Mouse (Mus musculus): ENCODE results near the gene Esyt1. TPM values are rescaled to one million over a fixed set of nuclear protein-coding genes. Genes with fewer than 3 reads are reported as not detected.

Esyt1 gene
- polyA plus RNA-seq, 1 experiment from 2014 or later = 13.6 TPM

DNA sequence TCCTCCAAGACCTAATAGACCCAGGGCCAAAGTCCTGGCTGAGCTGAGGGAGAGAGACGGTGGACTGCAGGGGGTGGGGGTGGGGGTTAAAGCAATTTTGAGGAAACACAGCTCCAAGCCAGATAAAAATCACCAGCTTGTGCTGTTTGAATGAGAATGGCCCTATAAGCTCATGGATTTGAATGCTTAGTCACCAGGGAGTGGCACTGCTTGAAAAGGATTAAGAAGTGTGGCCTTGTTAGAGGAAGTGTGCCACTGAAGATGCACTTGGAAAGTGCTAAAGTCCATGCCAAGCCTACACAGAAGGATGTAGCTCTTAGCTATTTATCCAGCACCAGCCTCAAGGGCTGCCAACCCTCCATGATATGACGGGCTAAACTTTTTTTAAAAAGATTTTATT, 9.5 kb upstream of the Esyt1 start:
- no peaks in the 10 kb centered on the region for H3K9me3 ChIP-seq
- H3K36me3 ChIP-seq (replicated peaks) = no peaks in the 10 kb centered on the region
- 83% methylated on average over 2 of the region's 2 CpGs for WGBS
- H3K27ac ChIP-seq (replicated peaks) = no peak overlapping the region
- H3K27me3 ChIP-seq (replicated peaks; ENCODE audit: low read depth, poor library complexity, severe bottlenecking) = 0 out of 2 replicates have a peak, but pooled peaks cover 5% of the 10 kb centered on the region
- peaks cover 13% of the 10 kb centered on the region for H3K4me1 ChIP-seq
- H3K4me3 ChIP-seq = no peak overlapping the region
- DNase-seq (ENCODE audit: low spot score) = no peak

DNA sequence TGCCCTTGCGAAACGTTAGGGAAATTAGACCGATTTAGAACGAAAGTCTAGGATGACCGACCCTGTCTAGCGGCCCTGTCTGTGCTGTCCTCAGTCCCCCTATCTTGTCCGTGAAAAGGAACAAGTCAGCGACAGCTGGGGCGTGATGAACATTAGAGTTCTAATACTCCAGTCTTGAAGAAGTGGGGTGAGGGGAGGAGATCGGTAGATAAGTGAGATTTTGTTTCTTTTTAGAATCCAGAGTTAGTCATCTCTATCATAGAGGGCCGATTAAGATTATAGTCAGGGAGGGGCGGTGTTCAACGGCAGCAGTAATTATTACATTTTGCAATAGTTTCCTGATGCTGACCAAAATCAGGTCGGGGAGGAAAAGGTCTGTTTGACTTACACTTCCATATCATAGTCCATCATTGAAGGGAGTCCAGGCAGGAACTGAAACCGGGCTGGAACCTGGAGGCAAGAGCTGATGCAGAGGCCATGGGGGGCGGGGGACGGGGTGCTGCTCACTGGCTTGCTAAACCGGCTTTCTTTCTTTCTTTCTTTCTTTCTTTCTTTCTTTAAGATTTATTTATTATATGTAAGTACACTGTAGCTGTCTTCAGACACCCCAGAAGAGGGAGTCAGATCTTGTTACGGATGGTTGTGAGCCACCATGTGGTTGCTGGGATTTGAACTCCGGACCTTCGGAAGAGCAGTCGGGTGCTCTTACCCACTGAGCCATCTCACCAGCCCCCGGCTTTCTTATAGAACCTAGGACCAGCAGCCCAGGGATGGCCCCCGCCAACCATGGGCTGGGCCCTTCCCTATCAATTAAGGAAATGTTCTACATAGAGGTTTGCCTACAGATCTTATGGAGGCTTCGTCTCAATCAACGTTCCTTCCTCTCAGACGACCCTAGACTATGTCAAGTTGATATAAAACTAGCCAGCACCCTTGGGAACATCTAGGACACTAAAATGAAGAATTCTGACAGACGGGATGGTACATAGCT, 990 bp upstream of the Esyt1 start:
- whole genome bisulfite sequencing = 29% methylated on average over 28 of the region's 28 CpGs
- Histone ChIP-seq H3K4me3 (peak overlapping the region; percentile 88), H3K27me3 (replicated peaks; ENCODE audit: low read depth, poor library complexity, severe bottlenecking) (peaks cover 77% of the 10 kb centered on the region), H3K27ac (replicated peaks) (no peak overlapping the region; the same call in 1 of the 2 replicates), H3K36me3 (replicated peaks) (peaks cover 4% of the 10 kb centered on the region; the same call in 1 of the 2 replicates), H3K4me1 (peaks cover 29% of the 10 kb centered on the region), H3K9me3 (no peaks in the 10 kb centered on the region)
- no peak for DNase-seq (ENCODE audit: low spot score)

DNA sequence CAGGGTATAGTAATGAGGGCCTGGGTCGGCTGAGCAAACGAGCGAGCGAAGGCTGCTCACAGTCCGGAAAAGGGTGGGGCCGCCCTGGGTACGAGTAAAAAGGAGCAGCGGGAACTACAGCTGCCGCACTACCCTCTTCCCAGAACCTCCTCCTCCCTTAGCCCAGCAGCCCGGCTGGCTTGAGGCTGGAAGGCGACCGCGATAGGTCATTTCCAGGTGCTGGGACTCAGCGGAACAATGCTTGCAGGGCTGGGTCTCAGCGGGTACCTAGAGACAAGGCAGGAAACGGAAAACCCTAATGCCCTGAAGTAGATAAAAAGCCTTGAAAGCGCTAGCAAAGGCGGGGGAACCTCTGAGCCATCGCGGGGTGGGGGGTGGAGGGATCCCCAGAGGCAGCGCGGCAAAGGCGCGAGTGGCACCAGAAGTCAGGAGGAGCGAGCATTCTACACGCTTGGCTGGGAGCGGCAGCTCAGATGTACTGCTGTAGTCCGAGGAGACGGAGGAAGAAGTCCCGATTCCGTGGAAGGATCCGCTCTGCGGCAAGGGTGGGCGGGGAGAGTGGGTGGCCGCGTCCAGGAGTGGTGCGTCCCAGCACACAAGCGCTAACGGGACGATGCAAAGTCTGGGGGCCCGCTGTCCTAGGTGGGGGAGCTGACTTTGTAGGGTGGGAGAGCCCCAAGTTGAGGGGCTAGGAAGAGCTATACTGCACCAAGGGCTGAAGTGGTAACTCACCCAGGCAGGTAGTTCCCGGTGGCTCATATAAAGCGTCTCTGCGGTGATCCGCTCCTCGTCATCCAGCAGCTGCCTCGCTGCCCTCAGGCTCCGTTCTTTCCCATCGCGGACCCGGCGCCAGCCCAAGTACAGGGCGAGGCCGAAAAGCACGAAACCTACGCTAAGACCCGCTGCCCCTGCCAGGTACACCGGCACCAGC, 674 bp downstream of the Esyt1 start:
- WGBS = under 1% methylated on average over 58 of the region's 58 CpGs
- no peaks in the 10 kb centered on the region for H3K9me3 ChIP-seq
- peak overlapping the region; percentile 81 for H3K27ac ChIP-seq (replicated peaks)
- peak overlapping the region; percentile 88 for H3K4me3 ChIP-seq
- DNase-seq (ENCODE audit: low spot score) = peak; percentile 70
- H3K36me3 ChIP-seq (replicated peaks) = peaks cover 17% of the 10 kb centered on the region; the same call in 1 of the 2 replicates
- peaks cover 29% of the 10 kb centered on the region for H3K4me1 ChIP-seq
- H3K27me3 ChIP-seq (replicated peaks; ENCODE audit: low read depth, poor library complexity, severe bottlenecking) = peaks cover 93% of the 10 kb centered on the region

DNA sequence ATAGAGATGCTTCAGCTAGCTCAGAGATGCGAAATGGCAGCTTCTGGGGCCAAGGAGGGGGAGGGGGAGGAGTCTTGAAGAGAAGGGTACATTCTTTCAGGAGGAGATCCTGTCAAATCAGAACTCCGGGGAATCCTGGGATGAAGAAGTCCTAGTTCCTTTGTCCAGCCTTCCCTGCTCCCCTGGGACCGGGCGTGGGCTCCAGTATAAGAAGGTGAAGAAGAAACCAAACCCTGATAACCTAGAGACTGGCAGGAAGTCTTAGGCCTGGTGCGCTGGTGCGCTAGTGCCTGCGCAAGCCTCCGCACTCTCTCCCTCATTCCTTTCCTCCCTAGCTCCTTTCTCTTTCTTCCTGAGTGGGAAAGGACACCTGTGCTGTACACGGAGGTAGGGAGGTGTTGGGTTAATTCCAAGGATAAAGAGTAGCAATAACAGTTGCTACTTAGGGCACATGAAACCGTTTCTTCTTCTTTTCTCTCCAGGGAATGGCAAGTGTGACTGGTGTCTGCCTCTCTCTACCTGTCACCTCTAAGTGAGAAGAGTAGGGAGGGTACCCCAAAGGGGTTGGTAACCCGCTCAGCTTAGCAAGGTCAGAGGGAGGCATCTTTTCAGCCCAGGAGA, 1.4 kb downstream of the Esyt1 start:
- no peaks in the 10 kb centered on the region for H3K9me3 ChIP-seq
- H3K27me3 ChIP-seq (replicated peaks; ENCODE audit: low read depth, poor library complexity, severe bottlenecking) = peaks cover 93% of the 10 kb centered on the region
- no peak for DNase-seq (ENCODE audit: low spot score)
- peak overlapping the region; percentile 81 for H3K27ac ChIP-seq (replicated peaks)
- H3K4me1 ChIP-seq = peaks cover 32% of the 10 kb centered on the region
- peaks cover 23% of the 10 kb centered on the region; the same call in 1 of the 2 replicates for H3K36me3 ChIP-seq (replicated peaks)
- WGBS = 5% methylated on average over 11 of the region's 11 CpGs
- peak overlapping the region; percentile 88 for H3K4me3 ChIP-seq

DNA sequence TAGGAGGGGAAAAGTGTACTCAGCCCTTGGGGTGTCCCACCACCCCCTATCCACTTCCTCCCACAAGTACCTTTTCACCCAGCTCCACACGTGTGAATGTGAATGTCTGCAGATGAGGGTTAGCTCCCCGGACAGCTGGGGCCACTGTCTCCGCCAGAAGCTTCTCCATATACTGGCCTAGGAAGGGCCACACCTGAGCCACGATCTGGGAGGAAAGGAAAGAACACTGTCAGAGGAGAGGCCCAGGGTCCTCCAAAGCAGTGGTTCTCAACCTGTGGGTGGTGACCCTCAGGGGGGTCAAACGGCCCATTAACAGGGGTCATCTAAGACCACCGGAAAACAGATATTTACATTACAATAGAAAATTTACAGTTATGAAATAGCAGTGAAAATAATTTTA, 3.3 kb downstream of the Esyt1 start:
- Histone ChIP-seq H3K36me3 (replicated peaks) (peaks cover 30% of the 10 kb centered on the region; the same call in 1 of the 2 replicates), H3K27me3 (replicated peaks; ENCODE audit: low read depth, poor library complexity, severe bottlenecking) (peaks cover 95% of the 10 kb centered on the region), H3K4me1 (peaks cover 36% of the 10 kb centered on the region), H3K4me3 (no peak overlapping the region), H3K27ac (replicated peaks) (no peak overlapping the region), H3K9me3 (no peaks in the 10 kb centered on the region)
- DNase-seq (ENCODE audit: low spot score) = no peak
- WGBS = 77% methylated on average over 6 of the region's 6 CpGs

DNA sequence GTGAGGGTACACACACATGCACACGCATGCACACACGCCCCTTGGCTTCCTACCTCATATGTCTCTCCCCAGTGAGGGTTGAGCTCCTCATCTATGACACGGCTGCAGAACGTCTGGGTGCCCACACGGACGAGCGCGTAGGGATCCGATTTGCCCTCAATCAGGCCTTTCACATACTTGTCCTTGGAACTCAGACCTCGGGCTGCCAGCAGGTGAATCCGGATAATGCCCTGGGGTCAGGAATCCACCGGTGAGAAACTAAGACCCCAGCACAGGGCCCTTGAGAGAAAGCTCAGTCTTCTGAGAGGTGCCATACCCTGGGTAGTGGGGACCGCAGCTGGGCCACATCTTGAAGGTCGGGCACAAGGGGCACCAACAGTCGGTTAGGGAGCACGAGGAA, 5.1 kb downstream of the Esyt1 start:
- H3K27me3 ChIP-seq (replicated peaks; ENCODE audit: low read depth, poor library complexity, severe bottlenecking) = peaks cover 100% of the 10 kb centered on the region
- 85% methylated on average over 16 of the region's 16 CpGs for WGBS
- H3K4me3 ChIP-seq = no peak overlapping the region
- H3K9me3 ChIP-seq = no peaks in the 10 kb centered on the region
- peaks cover 35% of the 10 kb centered on the region; the same call in 1 of the 2 replicates for H3K36me3 ChIP-seq (replicated peaks)
- no peak for DNase-seq (ENCODE audit: low spot score)
- peaks cover 42% of the 10 kb centered on the region for H3K4me1 ChIP-seq
- no peak overlapping the region for H3K27ac ChIP-seq (replicated peaks)

DNA sequence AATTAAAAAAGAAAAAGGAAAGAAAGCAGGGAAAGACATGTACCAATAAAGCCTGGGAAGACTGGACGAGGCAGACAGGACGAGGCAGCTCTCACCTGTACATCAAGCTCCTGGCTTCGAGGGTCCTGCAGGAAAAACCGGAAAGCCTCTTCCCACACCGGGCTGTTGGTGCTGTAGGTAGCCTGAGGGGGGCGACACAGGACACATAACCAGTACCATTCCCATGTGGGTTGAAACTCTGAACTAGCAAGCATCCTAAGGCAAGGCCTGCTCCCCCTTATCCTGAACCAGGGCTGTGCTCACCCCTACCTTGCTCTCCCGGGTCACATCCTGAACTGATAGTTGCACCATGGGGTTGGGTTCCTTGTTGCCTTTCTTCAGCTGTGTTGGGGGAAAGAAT, 6.8 kb downstream of the Esyt1 start:
- WGBS = 65% methylated on average over 7 of the region's 7 CpGs
- peaks cover 93% of the 10 kb centered on the region for H3K27me3 ChIP-seq (replicated peaks; ENCODE audit: low read depth, poor library complexity, severe bottlenecking)

DNA sequence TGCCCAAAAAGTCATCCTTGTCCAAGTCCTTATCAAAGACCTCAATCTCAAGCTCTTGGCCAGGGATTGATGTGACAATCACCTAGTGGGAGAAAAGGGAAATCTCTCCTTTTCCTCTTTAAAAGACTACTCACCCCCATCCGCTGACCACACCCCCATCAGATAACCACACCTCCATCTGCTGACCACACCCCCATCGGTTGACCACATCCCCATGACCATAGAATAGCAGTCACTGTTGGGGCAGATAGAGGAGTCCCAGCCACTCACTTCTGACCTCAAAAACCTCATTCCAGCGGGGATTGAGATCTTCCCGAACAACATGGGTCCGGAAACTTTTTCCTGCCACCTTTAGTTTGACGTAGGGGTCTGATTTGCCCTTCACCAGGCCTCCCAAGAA, 9.0 kb downstream of the Esyt1 start:
- peaks cover 44% of the 10 kb centered on the region; the same call in 1 of the 2 replicates for H3K36me3 ChIP-seq (replicated peaks)
- peak overlapping the region; percentile 45; the same call in 1 of the 2 replicates for H3K4me3 ChIP-seq
- no peak overlapping the region for H3K27ac ChIP-seq (replicated peaks)
- 18% methylated on average over 6 of the region's 6 CpGs for WGBS
- no peak for DNase-seq (ENCODE audit: low spot score)
- H3K4me1 ChIP-seq = peaks cover 25% of the 10 kb centered on the region
- peaks cover 82% of the 10 kb centered on the region for H3K27me3 ChIP-seq (replicated peaks; ENCODE audit: low read depth, poor library complexity, severe bottlenecking)
- H3K9me3 ChIP-seq = no peaks in the 10 kb centered on the region

More for the DNA sequence above, 6.8 kb downstream of the Esyt1 start:
- Histone ChIP-seq H3K9me3 (no peaks in the 10 kb centered on the region), H3K36me3 (replicated peaks) (peaks cover 43% of the 10 kb centered on the region; the same call in 1 of the 2 replicates), H3K4me3 (no peak overlapping the region), H3K27ac (replicated peaks) (no peak overlapping the region), H3K4me1 (peaks cover 25% of the 10 kb centered on the region)
- DNase-seq (ENCODE audit: low spot score) = no peak

DNA sequence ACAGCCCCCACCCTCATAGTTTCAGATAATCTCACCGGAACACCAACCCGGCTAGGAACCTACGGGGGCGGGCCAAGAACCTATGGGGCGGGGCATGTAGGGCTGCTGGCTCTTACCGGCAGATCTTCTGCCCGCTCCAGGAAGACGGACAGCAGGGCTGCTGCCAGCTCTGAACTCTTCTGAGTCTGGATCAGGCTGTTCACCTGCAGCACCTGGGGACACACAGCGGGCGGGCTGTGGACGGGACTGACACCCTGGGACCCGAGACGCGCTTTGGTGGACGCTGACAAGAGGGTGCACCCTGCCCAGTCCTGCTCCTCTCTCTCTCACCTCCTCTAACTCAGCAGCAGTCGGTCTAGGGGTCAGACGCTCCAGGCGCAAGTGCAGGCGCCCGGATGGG, 9.6 kb downstream of the Esyt1 start:
- DNase-seq (ENCODE audit: low spot score) = peak; percentile 25
- H3K4me3 ChIP-seq = peak overlapping the region; percentile 45
- H3K9me3 ChIP-seq = no peaks in the 10 kb centered on the region
- no peak overlapping the region for H3K27ac ChIP-seq (replicated peaks)
- peaks cover 43% of the 10 kb centered on the region; the same call in 1 of the 2 replicates for H3K36me3 ChIP-seq (replicated peaks)
- 8% methylated on average over 20 of the region's 20 CpGs for WGBS
- H3K4me1 ChIP-seq = peaks cover 25% of the 10 kb centered on the region
- H3K27me3 ChIP-seq (replicated peaks; ENCODE audit: low read depth, poor library complexity, severe bottlenecking) = peaks cover 75% of the 10 kb centered on the region

DNA sequence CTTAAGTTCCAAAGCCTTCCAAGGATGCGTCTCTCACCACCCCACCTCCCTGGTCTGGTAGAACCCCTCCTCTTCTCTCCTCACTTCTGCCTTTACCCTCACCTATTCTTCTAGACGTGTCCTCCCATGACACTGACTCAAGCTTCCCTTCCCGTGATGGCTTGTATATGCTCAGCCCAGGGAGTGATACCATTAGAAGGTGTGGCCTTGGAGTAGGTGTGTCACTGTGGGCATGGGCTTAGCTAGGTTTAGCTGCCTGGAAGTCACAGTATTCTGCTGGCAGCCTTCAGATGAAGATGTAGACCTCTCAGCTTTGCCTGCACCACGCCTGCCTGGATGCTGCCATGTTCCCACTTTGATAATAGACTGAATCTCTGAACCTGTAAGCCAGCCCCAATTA, 10.6 kb downstream of the Esyt1 start:
- 81% methylated on average over 4 of the region's 4 CpGs for WGBS
- Histone ChIP-seq H3K27ac (replicated peaks) (no peak overlapping the region), H3K4me3 (no peak overlapping the region; the same call in 1 of the 2 replicates), H3K36me3 (replicated peaks) (peaks cover 35% of the 10 kb centered on the region; the same call in 1 of the 2 replicates), H3K9me3 (no peaks in the 10 kb centered on the region), H3K4me1 (peaks cover 25% of the 10 kb centered on the region), H3K27me3 (replicated peaks; ENCODE audit: low read depth, poor library complexity, severe bottlenecking) (peaks cover 65% of the 10 kb centered on the region)
- DNase-seq (ENCODE audit: low spot score) = no peak

DNA sequence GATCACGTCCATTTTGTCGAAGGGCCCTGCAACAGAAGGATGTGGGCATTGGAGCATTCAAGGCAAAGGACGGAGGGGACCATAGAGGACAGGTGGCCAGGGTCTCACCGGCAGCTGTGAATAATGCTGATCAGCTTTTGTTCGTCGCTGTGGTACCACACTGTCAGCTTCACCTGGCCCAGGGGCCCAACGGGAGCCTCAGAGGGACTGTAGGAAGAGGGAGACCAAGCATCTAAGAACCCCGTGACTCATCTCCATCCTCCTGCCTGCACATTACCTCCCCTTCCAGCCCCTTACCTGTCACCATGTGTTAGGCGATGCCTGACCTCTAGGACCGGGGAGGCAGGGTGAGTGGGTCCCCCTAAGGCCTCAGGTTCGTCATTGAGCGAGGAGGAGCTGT, 13.9 kb downstream of the Esyt1 start:
- peaks cover 22% of the 10 kb centered on the region; the same call in 1 of the 2 replicates for H3K36me3 ChIP-seq (replicated peaks)
- H3K27me3 ChIP-seq (replicated peaks; ENCODE audit: low read depth, poor library complexity, severe bottlenecking) = peaks cover 32% of the 10 kb centered on the region
- peaks cover 12% of the 10 kb centered on the region for H3K4me1 ChIP-seq
- no peak overlapping the region for H3K27ac ChIP-seq (replicated peaks)
- no peaks in the 10 kb centered on the region for H3K9me3 ChIP-seq
- no peak for DNase-seq (ENCODE audit: low spot score)
- WGBS = 85% methylated on average over 12 of the region's 12 CpGs
- no peak overlapping the region for H3K4me3 ChIP-seq

DNA sequence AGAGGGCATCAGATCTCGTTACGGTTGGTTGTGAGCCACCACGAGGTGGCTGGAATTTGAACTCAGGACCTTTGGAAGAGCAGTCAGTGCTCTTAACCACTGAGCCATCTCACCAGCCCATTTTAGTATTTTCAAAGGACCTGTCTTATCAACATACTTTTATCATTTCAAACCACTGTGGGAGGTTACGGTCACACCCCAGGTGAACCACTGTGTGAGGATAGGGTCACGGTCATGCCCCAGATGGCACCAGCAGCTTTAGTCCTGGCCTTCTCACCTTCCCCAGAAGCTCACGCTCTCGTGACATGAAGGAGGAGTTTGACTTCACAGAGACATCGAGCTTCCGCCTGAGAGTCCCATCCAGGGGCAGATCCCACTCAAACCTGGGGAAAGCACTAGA, 14.5 kb downstream of the Esyt1 start:
- Histone ChIP-seq H3K27me3 (replicated peaks; ENCODE audit: low read depth, poor library complexity, severe bottlenecking) (peaks cover 27% of the 10 kb centered on the region), H3K9me3 (no peaks in the 10 kb centered on the region), H3K27ac (replicated peaks) (no peak overlapping the region), H3K4me3 (no peak overlapping the region), H3K4me1 (peaks cover 7% of the 10 kb centered on the region), H3K36me3 (replicated peaks) (peaks cover 22% of the 10 kb centered on the region; the same call in 1 of the 2 replicates)
- WGBS = 89% methylated on average over 9 of the region's 9 CpGs
- DNase-seq (ENCODE audit: low spot score) = no peak
